In the genomic region with DNA sequence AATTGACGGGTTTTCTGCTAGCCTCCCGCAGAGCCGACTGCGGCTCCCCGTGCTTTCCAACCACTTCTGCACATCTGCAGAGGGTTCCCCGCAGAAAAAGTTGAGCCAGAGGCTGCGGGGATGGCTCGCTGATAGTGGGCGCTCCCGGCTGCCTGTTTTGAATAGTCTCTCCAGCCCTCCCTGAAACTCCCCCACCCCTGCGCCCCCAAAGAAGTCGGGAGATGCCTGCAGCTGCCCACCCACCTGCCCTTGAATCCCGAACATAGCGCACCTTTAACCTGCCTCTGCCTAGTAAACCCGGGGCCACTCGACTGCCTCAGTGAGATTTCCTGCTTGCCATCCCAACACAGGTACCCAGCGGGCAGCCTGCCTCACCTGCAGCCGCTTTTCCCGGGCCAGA, we compare ENCODE assay signal across 9 mouse cellular contexts. TPM values are rescaled to one million over a fixed set of nuclear protein-coding genes. Genes with fewer than 3 reads are reported as not detected.
DNase-seq lines count a peak whose midpoint lies in the region; ATAC-seq lines count a peak whose summit lies in the region.
"Had no signal": no experiment of that assay in that cellular context is flagged by ENCODE, and none has a peak within 500 bp of the region (broad histone marks: within the 10 kb centered on the region; RNA-seq: fewer than 3 reads in every experiment).

No protein-coding gene starts in this region.

- H3K4me2 ChIP-seq in lung, embryonic 15.5 days: peak overlapping the region; percentile 90
- H3K4me2 ChIP-seq in intestine, embryonic 15.5 days (replicated peaks): peak overlapping the region; percentile 94
- H3K4me2 ChIP-seq in neural tube, embryonic 14.5 days (ENCODE audit: low read depth, low read length): peak overlapping the region; percentile 76

- DNase-seq in adrenal gland, postnatal 10 days: peak; percentile 8
- no peak for DNase-seq in adrenal gland, postnatal 25 days
- no peak for DNase-seq in lung, postnatal 4 days
- DNase-seq in adrenal gland, adult 18-20 months (ENCODE audit: low spot score in 2 of 2): no peak
- no peak for DNase-seq in adrenal gland, postnatal 36 days

- peaks cover 79% of the 10 kb centered on the region for H3K27me3 ChIP-seq in lung, embryonic 15.5 days
- H3K27me3 ChIP-seq in intestine, embryonic 15.5 days (replicated peaks): peaks cover 63% of the 10 kb centered on the region
- H3K27me3 ChIP-seq in neural tube, embryonic 14.5 days (ENCODE audit: control insufficient read depth, insufficient read depth, low read length): peaks cover 4% of the 10 kb centered on the region; the same call in 1 of the 2 replicates

- no peaks in the 10 kb centered on the region for H3K9me3 ChIP-seq in lung, embryonic 15.5 days
- no peaks in the 10 kb centered on the region for H3K9me3 ChIP-seq in intestine, embryonic 15.5 days
- no peaks in the 10 kb centered on the region for H3K9me3 ChIP-seq in neural tube, embryonic 14.5 days (ENCODE audit: control insufficient read depth, low read length)

- no peak for ATAC-seq in lung, embryonic 15.5 days (ENCODE audit: borderline replicate concordance, extremely low read depth, low FRiP score, low TSS enrichment)
- ATAC-seq in intestine, embryonic 15.5 days: no peak
- 0 out of 2 replicates have a peak, but pooled peaks have one; percentile 1 for ATAC-seq in neural tube, embryonic 14.5 days (ENCODE audit: low read depth)

- H3K4me1 ChIP-seq in lung, embryonic 15.5 days: peaks cover 30% of the 10 kb centered on the region
- H3K4me1 ChIP-seq in intestine, embryonic 15.5 days (replicated peaks): peaks cover 25% of the 10 kb centered on the region; the same call in 1 of the 2 replicates
- no peaks in the 10 kb centered on the region; the same call in 1 of the 2 replicates for H3K4me1 ChIP-seq in neural tube, embryonic 14.5 days (ENCODE audit: control insufficient read depth, insufficient read depth, low read length)

- no peaks in the 10 kb centered on the region for H3K36me3 ChIP-seq in lung, embryonic 15.5 days
- H3K36me3 ChIP-seq in intestine, embryonic 15.5 days: no peaks in the 10 kb centered on the region
- no peaks in the 10 kb centered on the region for H3K36me3 ChIP-seq in neural tube, embryonic 14.5 days (ENCODE audit: control insufficient read depth, insufficient read depth, low read length)

- H3K27ac ChIP-seq in lung, embryonic 15.5 days: no peak overlapping the region
- H3K27ac ChIP-seq in intestine, embryonic 15.5 days: no peak overlapping the region
- H3K27ac ChIP-seq in neural tube, embryonic 14.5 days (ENCODE audit: low read depth, low read length): peak overlapping the region; percentile 88

- H3K4me3 ChIP-seq in lung, embryonic 15.5 days: peak overlapping the region; percentile 44
- peak overlapping the region; percentile 44 for H3K4me3 ChIP-seq in intestine, embryonic 15.5 days (replicated peaks)
- peak overlapping the region; percentile 58 for H3K4me3 ChIP-seq in neural tube, embryonic 14.5 days (ENCODE audit: low read depth, low read length)

- under 1% methylated on average over 19 of the region's 19 CpGs for WGBS in lung, embryonic 15.5 days
- under 1% methylated on average over 19 of the region's 19 CpGs for WGBS in intestine, embryonic 15.5 days
- WGBS in neural tube, embryonic 14.5 days: 1% methylated on average over 19 of the region's 19 CpGs

- H3K9ac ChIP-seq in lung, embryonic 15.5 days: no peak overlapping the region
- no peak overlapping the region for H3K9ac ChIP-seq in intestine, embryonic 15.5 days
- H3K9ac ChIP-seq in neural tube, embryonic 14.5 days (replicated peaks; ENCODE audit: low read depth, low read length): peak overlapping the region; percentile 62

RNA-seq across cellular contexts. Expression of a gene that starts 0.5 kb away (rescaled TPM):
- total RNA-seq in adrenal gland, postnatal 10 days (2021): 10 to 100 TPM in 1 of 2 experiments, 1 to 10 TPM in 1; 5.8 to 10.1 TPM
- total RNA-seq in adrenal gland, postnatal 25 days (2021): 1.4 TPM in 2 replicates
- 1.1 and 1.3 TPM in 2 replicates for polyA plus RNA-seq in lung, embryonic 15.5 days (2015; fragmentation: Nextera tagmentation; extraction: Ambion mirVana)
- 2.1 and 2.6 TPM in 2 replicates for polyA plus RNA-seq in intestine, embryonic 15.5 days (2015; fragmentation: Nextera tagmentation; extraction: Ambion mirVana)
- polyA plus RNA-seq in neural tube, embryonic 14.5 days (2014; fragmentation: Nextera tagmentation; extraction: Ambion mirVana): 53.9 and 58.0 TPM in 2 replicates
- total RNA-seq in adrenal gland, adult 18-20 months (2021): 1 to 10 TPM in 1 of 2 experiments, under 1 TPM in 1; 0.56 to 1.5 TPM
- total RNA-seq in adrenal gland, postnatal 36 days (2021): 1 to 10 TPM; 1.3 to 2.8 TPM

RNA-seq across cellular contexts. Expression of a gene that starts 50.1 kb away (rescaled TPM):
- total RNA-seq in adrenal gland, postnatal 10 days (2021): not detected
- total RNA-seq in adrenal gland, postnatal 25 days (2021): not detected in 2 replicates
- not detected in 2 replicates for polyA plus RNA-seq in lung, embryonic 15.5 days (2015; fragmentation: Nextera tagmentation; extraction: Ambion mirVana)
- not detected in 2 replicates for polyA plus RNA-seq in intestine, embryonic 15.5 days (2015; fragmentation: Nextera tagmentation; extraction: Ambion mirVana)
- polyA plus RNA-seq in neural tube, embryonic 14.5 days (2014; fragmentation: Nextera tagmentation; extraction: Ambion mirVana): 0.84 and 1.1 TPM in 2 replicates
- total RNA-seq in adrenal gland, adult 18-20 months (2021): not detected
- not detected for total RNA-seq in adrenal gland, postnatal 36 days (2021)
- total RNA-seq: gastrocnemius, postnatal 10 days had no signal

RNA-seq across cellular contexts. Expression of a gene that starts 50.7 kb away (rescaled TPM):
- 10 to 100 TPM; 19.1 to 23.2 TPM for total RNA-seq in adrenal gland, postnatal 10 days (2021)
- total RNA-seq in adrenal gland, postnatal 25 days (2021): 19.6 and 24.7 TPM in 2 replicates
- 22.8 and 23.6 TPM in 2 replicates for polyA plus RNA-seq in lung, embryonic 15.5 days (2015; fragmentation: Nextera tagmentation; extraction: Ambion mirVana)
- polyA plus RNA-seq in intestine, embryonic 15.5 days (2015; fragmentation: Nextera tagmentation; extraction: Ambion mirVana): 21.0 and 24.1 TPM in 2 replicates
- 25.5 and 37.3 TPM in 2 replicates for polyA plus RNA-seq in neural tube, embryonic 14.5 days (2014; fragmentation: Nextera tagmentation; extraction: Ambion mirVana)
- total RNA-seq in adrenal gland, adult 18-20 months (2021): 10 to 100 TPM; 15.9 to 21.3 TPM
- total RNA-seq in adrenal gland, postnatal 36 days (2021): 10 to 100 TPM; 20.8 to 29.6 TPM
